Mouse (Mus musculus) v-Abl transformed pro-B cells (cell line): ENCODE data around the gene Map3k5.

Experiments used
- in situ Hi-C, 2 experiments: fragments of 400-800 bp; cut with MboI; formaldehyde crosslinking; loops; one replicate each; pipeline ENCODE4 v1.15.1; 2025; ENCODE audit not compliant: unreplicated experiment in 2 of 2

The Map3k5 gene

GRCm38 (mm10) chr10:20031936-20032335 is 97.7 kb downstream of the Map3k5 start:
- in situ Hi-C loops = no loop called here

GRCm38 (mm10) chr10:20036375-20036774 is 102.1 kb downstream of the Map3k5 start:
- in situ Hi-C loops = no loop called here

GRCm38 (mm10) chr10:20036846-20037245 is 102.6 kb downstream of the Map3k5 start:
- in situ Hi-C loops = no loop called here

- in situ Hi-C loops = no loop called here
Observed at GRCm38 (mm10) chr10:20039531-20039930, 105.3 kb downstream of the Map3k5 start.

- in situ Hi-C loops = no loop called here
Observed at GRCm38 (mm10) chr10:20040116-20040515, 105.8 kb downstream of the Map3k5 start.

GRCm38 (mm10) chr10:20040677-20041076 is 106.4 kb downstream of the Map3k5 start:
- in situ Hi-C loops = no loop called here

GRCm38 (mm10) chr10:20042081-20042480 is 107.8 kb downstream of the Map3k5 start:
- in situ Hi-C loops = no loop called here

- in situ Hi-C loops = no loop called here
Observed at GRCm38 (mm10) chr10:20044051-20044450, 109.8 kb downstream of the Map3k5 start.

GRCm38 (mm10) chr10:20045733-20046495 is 111.6 kb downstream of the Map3k5 start:
- in situ Hi-C loops = no loop called here

- in situ Hi-C loops = loop anchor here (10.0 to 25.0 kb wide), 3 partner anchors 52 to 545 kb away; no protein-coding TSS in a partner anchor
Observed at GRCm38 (mm10) chr10:20056859-20057644, 122.8 kb downstream of the Map3k5 start.

- in situ Hi-C loops = loop anchor here (10.0 to 25.0 kb wide), 3 partner anchors 53 to 546 kb away; no protein-coding TSS in a partner anchor
Observed at GRCm38 (mm10) chr10:20058031-20058430, 123.8 kb downstream of the Map3k5 start.

GRCm38 (mm10) chr10:20058841-20059240 is 124.6 kb downstream of the Map3k5 start:
- in situ Hi-C loops = loop anchor here (10.0 to 25.0 kb wide), 3 partner anchors 54 to 547 kb away; no protein-coding TSS in a partner anchor

GRCm38 (mm10) chr10:20060320-20060970 is 126.2 kb downstream of the Map3k5 start:
- in situ Hi-C loops = loop anchor here in 1 of 2 experiments (25.0 kb wide), 1 partner anchor 548 kb away; no protein-coding TSS in a partner anchor

GRCm38 (mm10) chr10:20064556-20065207 is 130.4 kb downstream of the Map3k5 start:
- in situ Hi-C loops = loop anchor here in 1 of 2 experiments (25.0 kb wide), 1 partner anchor 552 kb away; no protein-coding TSS in a partner anchor

- in situ Hi-C loops = loop anchor here in 1 of 2 experiments (25.0 kb wide), 1 partner anchor 554 kb away; no protein-coding TSS in a partner anchor
Observed at GRCm38 (mm10) chr10:20066069-20066665, 131.9 kb downstream of the Map3k5 start.

GRCm38 (mm10) chr10:20069771-20070460 is 135.6 kb downstream of the Map3k5 start:
- in situ Hi-C loops = loop anchor here (5.0 to 25.0 kb wide), 4 partner anchors 55 to 558 kb away; partner anchors contain the start of gene Map3k5 (in 2 of the 2)

GRCm38 (mm10) chr10:20070576-20071109 is 136.4 kb downstream of the Map3k5 start:
- in situ Hi-C loops = loop anchor here (5.0 to 25.0 kb wide), 4 partner anchors 54 to 558 kb away; partner anchors contain the start of gene Map3k5 (in 2 of the 2)

GRCm38 (mm10) chr10:20071716-20072115 is 137.4 kb downstream of the Map3k5 start:
- in situ Hi-C loops = loop anchor here (5.0 to 25.0 kb wide), 4 partner anchors 53 to 559 kb away; partner anchors contain the start of gene Map3k5 (in 2 of the 2)
